Comparison of ENCODE assay signal across 23 mouse cellular contexts in the genomic region with DNA sequence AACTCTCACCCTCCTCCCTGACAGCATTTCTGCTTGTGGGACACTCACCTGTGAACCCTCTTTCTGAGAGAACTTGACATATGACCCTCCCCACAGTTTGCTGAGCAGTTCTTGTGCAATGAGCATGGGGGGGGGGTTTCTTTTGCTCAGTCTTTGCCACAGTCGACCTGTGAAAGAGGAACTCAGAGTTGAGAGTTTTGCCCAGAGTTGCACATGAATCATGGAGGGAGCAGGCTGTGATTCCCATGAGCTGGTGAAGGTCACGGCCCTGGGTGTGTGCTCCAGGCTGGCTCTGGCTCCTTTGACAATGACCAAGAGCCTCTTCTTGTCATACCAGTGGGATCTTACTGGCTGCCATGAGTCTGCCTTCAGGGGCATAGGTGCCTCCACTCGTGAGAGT. TPM values are rescaled to one million over a fixed set of nuclear protein-coding genes. Genes with fewer than 3 reads are reported as not detected.
"Had no signal": no experiment of that assay in that cellular context is flagged by ENCODE, and none has a peak within 500 bp of the region (broad histone marks: within the 10 kb centered on the region; RNA-seq: fewer than 3 reads in every experiment).

No protein-coding gene starts in this region.

- DNase-seq: kidney, adult 9 months; kidney, postnatal 14 days; layer of hippocampus, postnatal 36 days; left cerebral cortex, postnatal 4 days; liver, postnatal 0 days; lung, embryonic 14.5 days; right cerebral cortex, adult 18-20 months; right cerebral cortex, postnatal 14 days; right cerebral cortex, postnatal 4 days; thymus, adult 18-20 months; thymus, postnatal 36 days had no signal

- ATAC-seq: liver, postnatal 0 days; lung, postnatal 0 days; midbrain, embryonic 15.5 days had no signal

RNA-seq across cellular contexts. Expression of a gene that starts 24.3 kb away (rescaled TPM):
- total RNA-seq: megakaryocyte-erythroid progenitor cell, adult 5-6 weeks had no signal
- polyA plus RNA-seq: macrophage had no signal

RNA-seq across cellular contexts. Expression of a gene that starts 39.8 kb away (rescaled TPM):
- total RNA-seq: layer of hippocampus, adult 8-10 months; layer of hippocampus, postnatal 10 days; layer of hippocampus, postnatal 36 days; left cerebral cortex, adult 2 months; left cerebral cortex, postnatal 14 days; left cerebral cortex, postnatal 4 days; megakaryocyte-erythroid progenitor cell, adult 5-6 weeks had no signal
- polyA plus RNA-seq: large intestine, adult 2 months; macrophage; midbrain, embryonic 15.5 days; neural tube, embryonic 12.5 days; neural tube, embryonic 15.5 days; urinary bladder, adult 2 months had no signal
